Mouse (Mus musculus) cerebellum, postnatal 10 days (tissue): ENCODE results near the gene Zfp472.
"Not testable (repeated sequence)": the region's sequence is repeated elsewhere in the genome, so short reads cannot be mapped to it uniquely, and the experiment has no call there.

Source experiments
- DNase-seq, 2 experiments: peaks; one replicate each; pipeline ENCODE4 v3.0.0; 2021; ENCODE audit warnings: mixed read lengths in 2 of 2

Gene Zfp472

GRCm38 (mm10) chr17:33020434-33020833 is 54.8 kb downstream of the Zfp472 start:
- not testable (repeated sequence) for DNase-seq
